Mouse (Mus musculus): ENCODE data around the gene Srpk2. TPM values are rescaled to one million over a fixed set of nuclear protein-coding genes. Genes with fewer than 3 reads are reported as not detected.
"Not testable (repeated sequence)": the region's sequence is repeated elsewhere in the genome, so short reads cannot be mapped to it uniquely, and the experiment has no call there.

Gene Srpk2
- polyA plus RNA-seq, 1 experiment from 2014 or later, result 91.1 TPM

GRCm38 (mm10) chr5:23706601-23707597 lies 22.5 kb upstream of the Srpk2 start:
- H3K27ac ChIP-seq (replicated peaks); ATAC-seq (ENCODE audit: low read depth); H3K4me1 ChIP-seq (replicated peaks); H3K9ac ChIP-seq; H3K27me3 ChIP-seq; H3K4me2 ChIP-seq; H3K4me3 ChIP-seq: not testable (repeated sequence)
- Histone ChIP-seq H3K36me3 (peaks cover 66% of the 10 kb centered on the region), H3K9me3 (peaks cover 38% of the 10 kb centered on the region)
- 97% methylated on average over 28 of the region's 34 CpGs for WGBS

DNA sequence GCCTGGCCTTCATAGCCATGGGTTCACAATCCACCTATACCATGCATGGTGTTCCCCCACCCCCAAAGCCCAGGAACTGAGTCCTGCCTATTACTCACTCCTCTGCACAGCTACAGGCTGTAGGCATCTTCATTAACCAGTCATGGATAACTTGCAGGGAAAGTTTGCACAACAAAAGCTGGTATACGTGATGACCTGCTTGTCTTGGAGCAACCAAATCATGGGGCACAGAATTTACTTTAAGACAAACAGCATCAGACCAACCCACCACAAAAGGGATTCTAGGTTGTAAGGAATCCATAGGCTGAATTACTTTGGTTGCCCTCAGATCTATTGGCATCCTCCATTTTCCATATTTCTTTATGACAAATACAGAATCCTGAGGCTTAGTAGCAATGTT lies 13.0 kb upstream of the Srpk2 start:
- no peak overlapping the region for H3K9ac ChIP-seq
- H3K36me3 ChIP-seq, result peaks cover 45% of the 10 kb centered on the region
- H3K4me1 ChIP-seq (replicated peaks), result no peaks in the 10 kb centered on the region
- ATAC-seq (ENCODE audit: low read depth), result no peak
- 93% methylated on average over 1 of the region's 1 CpGs for WGBS
- no peak overlapping the region for H3K4me2 ChIP-seq
- H3K4me3 ChIP-seq, result no peak overlapping the region
- H3K27me3 ChIP-seq, result no peaks in the 10 kb centered on the region
- H3K27ac ChIP-seq (replicated peaks), result no peak overlapping the region
- H3K9me3 ChIP-seq, result peaks cover 54% of the 10 kb centered on the region

DNA sequence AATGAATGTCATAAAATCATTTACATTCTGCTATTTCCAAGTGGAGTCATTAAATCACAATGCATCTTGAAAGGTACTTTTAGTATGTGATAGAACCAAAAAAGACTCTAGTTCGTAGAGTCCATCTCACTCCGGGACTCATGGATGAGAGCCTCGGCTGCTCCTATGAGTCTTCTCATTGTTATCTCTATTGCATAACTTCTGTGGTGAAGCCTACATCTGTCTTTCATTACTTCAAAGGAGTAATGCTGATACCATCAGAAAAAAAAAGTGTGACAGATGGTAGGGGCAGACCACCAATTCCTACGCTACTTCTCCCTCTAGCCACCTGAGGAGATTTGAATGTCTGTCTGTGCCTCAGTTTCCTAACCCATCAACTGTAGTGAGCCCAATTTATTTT lies 986 bp downstream of the Srpk2 start:
- no peaks in the 10 kb centered on the region for H3K4me1 ChIP-seq (replicated peaks)
- H3K4me2 ChIP-seq, result no peak overlapping the region
- no peak overlapping the region for H3K27ac ChIP-seq (replicated peaks)
- H3K4me3 ChIP-seq, result no peak overlapping the region
- ATAC-seq (ENCODE audit: low read depth), result no peak
- no peak overlapping the region for H3K9ac ChIP-seq
- WGBS, result 88% methylated on average over 4 of the region's 4 CpGs
- H3K27me3 ChIP-seq, result no peaks in the 10 kb centered on the region
- H3K36me3 ChIP-seq, result no peaks in the 10 kb centered on the region
- H3K9me3 ChIP-seq, result no peaks in the 10 kb centered on the region

- H3K9ac ChIP-seq, result no peak overlapping the region
- WGBS, result 61% methylated on average over 3 of the region's 3 CpGs
Observed at GRCm38 (mm10) chr5:23679006-23679405, 5.4 kb downstream of the Srpk2 start.

DNA sequence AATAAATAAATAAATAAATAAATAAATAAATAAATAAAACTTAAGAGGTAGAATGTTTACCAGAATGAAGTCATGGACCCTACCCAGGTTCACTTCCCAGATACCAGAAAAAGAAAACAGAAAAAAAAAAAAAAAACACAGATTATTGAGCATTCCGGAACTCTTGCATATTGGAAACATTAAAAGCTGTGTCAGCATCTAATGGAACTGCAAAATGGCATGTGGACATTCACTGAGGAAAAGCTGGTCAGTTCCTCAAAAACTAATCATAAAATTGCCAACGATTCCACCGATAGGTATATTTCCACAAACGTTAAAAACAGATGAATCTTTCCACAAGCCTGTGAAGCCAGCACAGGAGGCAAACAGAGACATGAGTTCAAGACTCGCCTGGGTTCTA lies 6.5 kb downstream of the Srpk2 start:
- H3K27me3 ChIP-seq, result no peaks in the 10 kb centered on the region
- no peak overlapping the region for H3K4me2 ChIP-seq
- no peak overlapping the region for H3K27ac ChIP-seq (replicated peaks)
- H3K9me3 ChIP-seq, result no peaks in the 10 kb centered on the region
- no peak overlapping the region for H3K9ac ChIP-seq
- no peak overlapping the region for H3K4me3 ChIP-seq
- H3K4me1 ChIP-seq (replicated peaks), result peaks cover 17% of the 10 kb centered on the region
- ATAC-seq (ENCODE audit: low read depth), result no peak
- WGBS, result 95% methylated on average over 5 of the region's 5 CpGs
- H3K36me3 ChIP-seq, result no peaks in the 10 kb centered on the region

More at GRCm38 (mm10) chr5:23679006-23679405, 5.4 kb downstream of the Srpk2 start:
- no peak overlapping the region for H3K4me2 ChIP-seq
- H3K4me3 ChIP-seq, result no peak overlapping the region
- H3K4me1 ChIP-seq (replicated peaks), result peaks cover 13% of the 10 kb centered on the region
- no peaks in the 10 kb centered on the region for H3K9me3 ChIP-seq
- H3K27me3 ChIP-seq, result no peaks in the 10 kb centered on the region
- H3K36me3 ChIP-seq, result no peaks in the 10 kb centered on the region
- H3K27ac ChIP-seq (replicated peaks), result no peak overlapping the region
- no peak for ATAC-seq (ENCODE audit: low read depth)

DNA sequence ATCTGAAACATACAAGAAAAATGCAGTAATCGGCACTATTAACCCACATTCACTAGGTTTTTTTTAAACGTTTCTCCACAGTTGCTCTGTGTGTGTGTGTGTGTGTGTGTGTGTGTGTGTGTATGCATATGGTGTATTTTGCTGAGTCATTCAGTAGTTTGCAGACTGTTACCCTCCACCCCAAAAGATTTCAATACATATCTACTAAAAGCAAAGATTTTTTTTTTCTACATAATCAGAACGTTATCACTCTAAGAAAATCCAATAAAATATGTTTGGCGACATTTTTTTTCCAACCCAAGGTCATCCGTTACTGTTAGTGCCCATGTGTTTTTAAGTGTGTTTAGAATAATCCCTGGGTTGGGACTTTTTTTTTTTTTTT lies 7.4 kb downstream of the Srpk2 start:
- peaks cover 20% of the 10 kb centered on the region for H3K4me1 ChIP-seq (replicated peaks)
- no peak overlapping the region for H3K27ac ChIP-seq (replicated peaks)
- no peaks in the 10 kb centered on the region for H3K27me3 ChIP-seq
- ATAC-seq (ENCODE audit: low read depth), result no peak
- 83% methylated on average over 5 of the region's 5 CpGs for WGBS
- H3K9me3 ChIP-seq, result no peaks in the 10 kb centered on the region
- no peak overlapping the region for H3K4me3 ChIP-seq
- H3K36me3 ChIP-seq, result no peaks in the 10 kb centered on the region
- H3K4me2 ChIP-seq, result no peak overlapping the region
- H3K9ac ChIP-seq, result no peak overlapping the region

GRCm38 (mm10) chr5:23676156-23677071 lies 8.0 kb downstream of the Srpk2 start:
- ATAC-seq (ENCODE audit: low read depth), result peak; percentile 73
- 8% methylated on average over 39 of the region's 41 CpGs for WGBS
- H3K4me3 ChIP-seq, result peak overlapping the region; percentile 90

DNA sequence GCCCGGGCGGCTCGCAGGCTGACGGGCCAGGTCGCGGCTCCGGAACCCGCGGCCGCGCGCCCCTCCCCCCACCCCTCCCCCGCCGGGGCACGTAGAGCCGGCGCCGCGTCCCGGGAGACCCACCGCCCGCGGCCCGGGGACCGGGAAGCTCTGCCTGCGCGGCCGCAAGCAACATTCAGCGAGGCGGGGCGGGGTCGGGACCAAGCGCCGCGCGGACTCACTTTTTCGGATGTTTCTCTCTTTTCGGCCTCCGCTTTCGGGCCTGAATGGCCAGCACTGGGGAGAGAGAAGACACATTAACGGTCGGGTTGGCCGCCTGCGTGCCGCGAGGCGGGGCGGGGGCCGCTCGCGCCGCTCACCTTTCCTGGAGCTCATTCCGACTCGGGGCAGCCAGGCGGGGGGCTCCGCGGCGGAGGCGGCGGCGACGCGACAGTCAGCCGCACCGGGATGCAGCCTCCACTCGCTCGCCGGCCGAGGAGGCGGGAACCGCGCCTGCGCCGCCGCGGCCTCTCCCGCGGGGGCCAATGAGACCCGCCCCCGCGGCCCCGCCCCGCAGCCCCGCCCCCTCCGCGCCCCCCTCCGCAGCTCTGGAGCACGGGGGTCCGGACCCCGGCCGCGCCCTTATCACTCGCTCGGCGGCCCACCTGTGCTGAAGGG lies 8.8 kb downstream of the Srpk2 start:
- Histone ChIP-seq H3K27ac (replicated peaks) (peak overlapping the region; percentile 92), H3K27me3 (no peaks in the 10 kb centered on the region), H3K4me3 (peak overlapping the region; percentile 90), H3K36me3 (no peaks in the 10 kb centered on the region), H3K4me1 (replicated peaks) (peaks cover 23% of the 10 kb centered on the region), H3K4me2 (peak overlapping the region; percentile 80), H3K9me3 (no peaks in the 10 kb centered on the region), H3K9ac (peak overlapping the region; percentile 87)
- under 1% methylated on average over 78 of the region's 95 CpGs for WGBS
- ATAC-seq (ENCODE audit: low read depth), result peak; percentile 91

More at GRCm38 (mm10) chr5:23676156-23677071, 8.0 kb downstream of the Srpk2 start:
- Histone ChIP-seq H3K27ac (replicated peaks) (peak overlapping the region; percentile 92), H3K4me2 (peak overlapping the region; percentile 80), H3K4me1 (replicated peaks) (peaks cover 23% of the 10 kb centered on the region), H3K27me3 (no peaks in the 10 kb centered on the region), H3K36me3 (no peaks in the 10 kb centered on the region), H3K9me3 (no peaks in the 10 kb centered on the region), H3K9ac (peak overlapping the region; percentile 87)

DNA sequence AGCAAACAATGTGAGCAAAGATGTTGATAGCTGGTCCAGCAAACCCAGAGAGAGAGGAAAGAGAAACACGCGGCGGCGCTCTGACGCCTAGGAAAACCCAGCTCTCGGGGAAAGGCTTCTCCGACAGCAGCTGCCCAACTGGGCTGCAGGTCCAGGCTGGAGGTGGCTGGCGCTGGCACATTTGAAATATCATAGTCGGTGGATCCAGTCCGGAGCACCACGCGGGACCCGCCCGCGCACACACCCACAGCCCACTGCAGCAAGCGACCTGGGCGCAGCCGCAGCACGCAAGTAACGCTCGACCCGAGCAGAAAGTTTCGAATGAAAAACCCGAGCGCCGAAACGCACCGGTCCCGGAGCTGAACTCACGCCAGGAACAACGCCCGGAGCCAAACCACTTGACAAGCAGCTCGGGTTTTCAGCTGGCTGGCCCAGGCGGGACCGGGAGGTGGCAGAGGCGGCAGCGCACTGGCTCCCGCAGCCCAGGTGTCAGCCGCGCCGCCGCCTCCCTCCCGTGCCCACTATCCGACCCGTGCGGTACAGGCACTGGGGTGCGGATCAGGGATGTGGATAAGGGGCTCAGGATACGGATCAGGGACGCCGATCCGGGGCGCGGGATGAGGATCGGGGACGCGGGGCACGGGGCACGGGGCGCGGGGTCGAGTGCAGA lies 9.5 kb downstream of the Srpk2 start:
- WGBS, result under 1% methylated on average over 61 of the region's 61 CpGs

GRCm38 (mm10) chr5:23672136-23672535 lies 12.3 kb downstream of the Srpk2 start:
- no peaks in the 10 kb centered on the region for H3K36me3 ChIP-seq
- no peak overlapping the region for H3K4me3 ChIP-seq
- no peak for ATAC-seq (ENCODE audit: low read depth)
- H3K9ac ChIP-seq, result no peak overlapping the region
- H3K4me1 ChIP-seq (replicated peaks), result peaks cover 23% of the 10 kb centered on the region
- 45% methylated on average over 7 of the region's 7 CpGs for WGBS
- no peak overlapping the region for H3K27ac ChIP-seq (replicated peaks)
- H3K9me3 ChIP-seq, result no peaks in the 10 kb centered on the region
- 0 out of 2 replicates have a peak overlapping the region, but pooled peaks have one; percentile 9 for H3K4me2 ChIP-seq
- no peaks in the 10 kb centered on the region for H3K27me3 ChIP-seq

More for the DNA sequence above, 9.5 kb downstream of the Srpk2 start:
- Histone ChIP-seq H3K4me3 (peak overlapping the region; percentile 90), H3K27ac (replicated peaks) (peak overlapping the region; percentile 92), H3K36me3 (no peaks in the 10 kb centered on the region), H3K9ac (peak overlapping the region; percentile 87), H3K27me3 (no peaks in the 10 kb centered on the region), H3K4me1 (replicated peaks) (peaks cover 23% of the 10 kb centered on the region), H3K9me3 (no peaks in the 10 kb centered on the region), H3K4me2 (peak overlapping the region; percentile 80)
- peak; percentile 81 for ATAC-seq (ENCODE audit: low read depth)

GRCm38 (mm10) chr5:23670880-23671279 lies 13.5 kb downstream of the Srpk2 start:
- 88% methylated on average over 4 of the region's 4 CpGs for WGBS
- Histone ChIP-seq H3K4me1 (replicated peaks) (peaks cover 20% of the 10 kb centered on the region), H3K4me2 (no peak overlapping the region), H3K4me3 (no peak overlapping the region), H3K9me3 (no peaks in the 10 kb centered on the region), H3K9ac (no peak overlapping the region), H3K27me3 (no peaks in the 10 kb centered on the region), H3K27ac (replicated peaks) (no peak overlapping the region), H3K36me3 (no peaks in the 10 kb centered on the region)
- no peak for ATAC-seq (ENCODE audit: low read depth)

All from neural tube, embryonic 13.5 days (tissue).